In the genomic region with DNA sequence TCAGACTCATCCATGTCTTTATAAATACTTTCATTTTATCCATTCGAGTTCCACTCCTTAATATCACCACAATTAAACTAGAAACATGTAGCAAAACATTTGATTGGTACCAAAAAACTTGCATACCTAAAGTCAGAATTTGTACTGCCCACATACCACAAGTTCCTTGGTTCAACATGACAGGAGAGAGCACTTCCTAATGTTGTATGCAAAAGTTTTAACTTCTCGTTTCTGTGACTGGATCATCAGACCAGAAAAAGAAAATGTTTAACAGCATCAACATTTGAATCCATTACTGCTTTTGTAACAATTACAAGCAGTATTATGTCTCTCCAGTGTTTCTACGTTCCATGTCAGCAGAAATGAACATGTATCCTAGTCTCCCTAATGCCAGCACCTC, we compare ENCODE assay signal across 36 mouse cellular contexts. TPM values are rescaled to one million over a fixed set of nuclear protein-coding genes. Genes with fewer than 3 reads are reported as not detected.
"Had no signal": no experiment of that assay in that cellular context is flagged by ENCODE, and none has a peak within 500 bp of the region (broad histone marks: within the 10 kb centered on the region; RNA-seq: fewer than 3 reads in every experiment).

No protein-coding gene starts in this region.

- H3K9ac ChIP-seq: heart, embryonic 13.5 days; heart, embryonic 15.5 days; hindbrain, embryonic 12.5 days; hindbrain, embryonic 13.5 days; hindbrain, embryonic 14.5 days; hindbrain, embryonic 15.5 days; intestine, embryonic 15.5 days; kidney, embryonic 15.5 days had no signal

- ATAC-seq: hindbrain, embryonic 16.5 days; hindbrain, postnatal 0 days; inflammation-experienced regulatory T-cells, adult 6 months; intestine, embryonic 15.5 days; intestine, embryonic 16.5 days; intestine, postnatal 0 days had no signal

- H3K9me3 ChIP-seq: heart, embryonic 10.5 days; heart, embryonic 13.5 days; heart, embryonic 15.5 days; hindbrain, embryonic 10.5 days; hindbrain, embryonic 12.5 days; hindbrain, embryonic 13.5 days; hindbrain, embryonic 15.5 days; intestine, embryonic 15.5 days; kidney, embryonic 15.5 days had no signal

- H3K4me3 ChIP-seq: heart, embryonic 10.5 days; heart, embryonic 13.5 days; heart, embryonic 15.5 days; hindbrain, embryonic 10.5 days; hindbrain, embryonic 12.5 days; hindbrain, embryonic 13.5 days; hindbrain, embryonic 15.5 days; intestine, embryonic 15.5 days; kidney, embryonic 15.5 days; layer of hippocampus, adult 2 months; left cerebral cortex, adult 2 months had no signal

- DNase-seq: heart, postnatal 10 days; heart, postnatal 14 days; heart, postnatal 36 days; heart, postnatal 4 days; kidney, adult 11 months; kidney, adult 18-20 months; kidney, adult 2 months; kidney, adult 8-10 months; kidney, adult 9 months; kidney, postnatal 10 days; kidney, postnatal 14 days; kidney, postnatal 25 days; kidney, postnatal 36 days; kidney, postnatal 4 days; layer of hippocampus, adult 9-11 months; layer of hippocampus, postnatal 36 days had no signal

- H3K36me3 ChIP-seq: heart, embryonic 10.5 days; heart, embryonic 13.5 days; heart, embryonic 15.5 days; hindbrain, embryonic 10.5 days; hindbrain, embryonic 12.5 days; hindbrain, embryonic 13.5 days; hindbrain, embryonic 15.5 days; intestine, embryonic 15.5 days; kidney, embryonic 15.5 days had no signal

- H3K4me1 ChIP-seq: heart, embryonic 10.5 days; heart, embryonic 13.5 days; heart, embryonic 15.5 days; hindbrain, embryonic 10.5 days; hindbrain, embryonic 12.5 days; hindbrain, embryonic 13.5 days; hindbrain, embryonic 15.5 days; intestine, embryonic 15.5 days; kidney, embryonic 15.5 days had no signal

- H3K27me3 ChIP-seq: heart, embryonic 13.5 days; heart, embryonic 15.5 days; hindbrain, embryonic 12.5 days; hindbrain, embryonic 13.5 days; hindbrain, embryonic 15.5 days; intestine, embryonic 15.5 days; kidney, embryonic 15.5 days had no signal

- H3K27ac ChIP-seq: heart, embryonic 10.5 days; heart, embryonic 13.5 days; heart, embryonic 15.5 days; hindbrain, embryonic 10.5 days; hindbrain, embryonic 12.5 days; hindbrain, embryonic 13.5 days; hindbrain, embryonic 14.5 days; hindbrain, embryonic 15.5 days; hindbrain, postnatal 0 days; intestine, embryonic 15.5 days; kidney, embryonic 15.5 days; kidney, postnatal 0 days; layer of hippocampus, adult 2 months; left cerebral cortex, adult 2 months had no signal

- H3K4me2 ChIP-seq: heart, embryonic 11.5 days; heart, embryonic 13.5 days; heart, embryonic 15.5 days; hindbrain, embryonic 12.5 days; hindbrain, embryonic 13.5 days; hindbrain, embryonic 14.5 days; hindbrain, embryonic 15.5 days; intestine, embryonic 15.5 days; kidney, embryonic 15.5 days had no signal

RNA-seq across cellular contexts. Expression of a gene that starts 9.6 kb away (rescaled TPM):
- total RNA-seq: heart, postnatal 25 days had no signal
